Mouse (Mus musculus): Measurements from ENCODE around the gene Cltrn. TPM values are rescaled to one million over a fixed set of nuclear protein-coding genes. Genes with fewer than 3 reads are reported as not detected.

Gene Cltrn
- polyA plus RNA-seq, 1 experiment from 2014 or later, result 8.3 TPM

DNA sequence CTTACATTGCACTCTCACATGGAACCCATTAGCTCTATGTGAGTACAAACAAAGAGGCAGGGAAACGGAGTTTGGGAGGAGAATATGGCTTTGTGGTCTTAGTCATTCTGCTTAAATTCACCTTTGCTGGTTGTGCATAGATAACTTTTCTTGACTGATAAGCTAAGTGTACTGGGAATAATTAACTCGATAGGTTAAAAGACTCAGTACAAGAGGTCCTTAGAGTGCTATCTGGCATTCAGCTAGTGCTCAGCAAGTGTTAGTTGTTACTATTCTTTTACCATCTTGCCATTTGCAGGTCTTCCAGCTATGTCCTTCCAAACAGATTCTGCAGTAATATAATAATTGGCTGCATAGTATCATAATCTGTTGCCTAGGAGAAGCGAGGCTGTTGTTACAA, 22.5 kb downstream of the Cltrn start:
- Histone ChIP-seq H3K4me2 (ENCODE audit: low read depth, low read length) (no peak overlapping the region), H3K36me3 (ENCODE audit: control insufficient read depth, insufficient read depth, low read length) (no peaks in the 10 kb centered on the region), H3K4me1 (ENCODE audit: control insufficient read depth, insufficient read depth, low read length) (no peaks in the 10 kb centered on the region), H3K9ac (ENCODE audit: low read depth, low read length) (no peak overlapping the region), H3K9me3 (ENCODE audit: control insufficient read depth, low read length) (no peaks in the 10 kb centered on the region), H3K27me3 (replicated peaks; ENCODE audit: control insufficient read depth, insufficient read depth, low read length) (0 out of 2 replicates have a peak, but pooled peaks cover 7% of the 10 kb centered on the region), H3K27ac (ENCODE audit: low read length) (no peak overlapping the region), H3K4me3 (ENCODE audit: low read length) (no peak overlapping the region)
- WGBS, result 62% methylated on average over 3 of the region's 3 CpGs
- ATAC-seq, result peak; percentile 54; the same call in 1 of the 2 replicates

GRCm38 (mm10) chrX:164113744-164114143, 25.1 kb downstream of the Cltrn start:
- no peak overlapping the region for H3K4me2 ChIP-seq (ENCODE audit: low read depth, low read length)
- no peak overlapping the region for H3K9ac ChIP-seq (ENCODE audit: low read depth, low read length)
- H3K9me3 ChIP-seq (ENCODE audit: control insufficient read depth, low read length), result no peaks in the 10 kb centered on the region
- peak; percentile 93 for ATAC-seq
- H3K36me3 ChIP-seq (ENCODE audit: control insufficient read depth, insufficient read depth, low read length), result no peaks in the 10 kb centered on the region
- H3K27ac ChIP-seq (ENCODE audit: low read length), result peak overlapping the region; percentile 51
- no peaks in the 10 kb centered on the region for H3K4me1 ChIP-seq (ENCODE audit: control insufficient read depth, insufficient read depth, low read length)
- 0 out of 2 replicates have a peak, but pooled peaks cover 7% of the 10 kb centered on the region for H3K27me3 ChIP-seq (replicated peaks; ENCODE audit: control insufficient read depth, insufficient read depth, low read length)
- H3K4me3 ChIP-seq (ENCODE audit: low read length), result no peak overlapping the region
- WGBS, result 59% methylated on average over 6 of the region's 6 CpGs

DNA sequence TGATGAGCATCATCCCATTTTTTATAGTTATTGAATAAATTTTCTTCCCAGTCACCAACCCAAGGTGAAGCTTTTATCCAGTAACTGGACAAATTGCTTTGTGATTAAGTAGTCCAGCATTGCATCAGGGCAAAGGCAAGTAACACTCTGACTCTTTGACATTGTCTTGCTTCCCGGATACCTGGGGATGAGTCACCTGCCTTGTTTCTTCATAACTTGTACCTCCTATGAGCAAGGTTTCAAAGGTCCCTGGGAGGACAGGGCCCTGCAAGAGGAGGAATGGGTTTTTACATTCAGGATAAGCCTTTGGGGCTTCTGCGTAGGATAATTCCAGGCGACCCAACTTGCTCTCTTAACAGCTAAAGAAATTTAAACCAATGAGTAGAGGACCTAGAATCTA, 35.3 kb downstream of the Cltrn start:
- peak; percentile 73; the same call in 1 of the 2 replicates for ATAC-seq
- no peaks in the 10 kb centered on the region for H3K27me3 ChIP-seq (replicated peaks; ENCODE audit: control insufficient read depth, insufficient read depth, low read length)
- no peaks in the 10 kb centered on the region for H3K36me3 ChIP-seq (ENCODE audit: control insufficient read depth, insufficient read depth, low read length)
- H3K9ac ChIP-seq (ENCODE audit: low read depth, low read length), result no peak overlapping the region
- no peak overlapping the region for H3K27ac ChIP-seq (ENCODE audit: low read length)
- H3K9me3 ChIP-seq (ENCODE audit: control insufficient read depth, low read length), result no peaks in the 10 kb centered on the region
- no peaks in the 10 kb centered on the region for H3K4me1 ChIP-seq (ENCODE audit: control insufficient read depth, insufficient read depth, low read length)
- no peak overlapping the region for H3K4me3 ChIP-seq (ENCODE audit: low read length)
- WGBS, result 76% methylated on average over 3 of the region's 3 CpGs
- H3K4me2 ChIP-seq (ENCODE audit: low read depth, low read length), result no peak overlapping the region

- Histone ChIP-seq H3K4me1 (ENCODE audit: control insufficient read depth, insufficient read depth, low read length) (no peaks in the 10 kb centered on the region), H3K9ac (ENCODE audit: low read depth, low read length) (no peak overlapping the region), H3K9me3 (ENCODE audit: control insufficient read depth, low read length) (no peaks in the 10 kb centered on the region), H3K36me3 (ENCODE audit: control insufficient read depth, insufficient read depth, low read length) (no peaks in the 10 kb centered on the region), H3K27me3 (replicated peaks; ENCODE audit: control insufficient read depth, insufficient read depth, low read length) (no peaks in the 10 kb centered on the region; the same call in 1 of the 2 replicates), H3K27ac (ENCODE audit: low read length) (no peak overlapping the region), H3K4me2 (ENCODE audit: low read depth, low read length) (no peak overlapping the region), H3K4me3 (ENCODE audit: low read length) (no peak overlapping the region)
- ATAC-seq, result no peak
- WGBS, result 84% methylated on average over 3 of the region's 3 CpGs
These were observed 44.9 kb downstream of the Cltrn start for GRCm38 (mm10) chrX:164133531-164133930.

DNA sequence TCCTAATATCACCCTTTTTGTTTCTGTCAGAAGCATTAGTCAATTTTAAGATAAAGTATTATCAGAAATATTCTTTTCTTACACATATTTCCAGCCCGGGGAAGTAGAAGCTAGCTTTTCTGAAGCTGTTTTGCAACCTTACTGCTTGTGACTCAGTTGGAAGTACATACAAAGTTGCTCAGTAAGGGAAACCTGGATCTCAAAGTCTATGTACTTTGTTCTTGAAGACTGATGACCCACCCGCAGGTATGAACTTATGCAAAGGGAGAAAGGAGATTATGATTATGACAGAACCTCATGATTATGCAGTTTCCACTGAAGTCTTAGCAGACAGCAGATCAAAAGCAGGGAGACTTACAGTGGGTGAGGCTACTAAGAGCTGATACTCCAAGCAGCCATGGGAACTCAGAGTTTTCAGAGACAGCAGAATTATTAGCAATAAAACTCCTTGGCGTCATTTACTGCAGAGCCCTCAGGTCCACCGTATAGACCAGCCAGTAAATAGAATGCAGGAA, 46.7 kb downstream of the Cltrn start:
- Histone ChIP-seq H3K4me2 (ENCODE audit: low read depth, low read length) (no peak overlapping the region), H3K9me3 (ENCODE audit: control insufficient read depth, low read length) (no peaks in the 10 kb centered on the region), H3K9ac (ENCODE audit: low read depth, low read length) (no peak overlapping the region), H3K4me3 (ENCODE audit: low read length) (no peak overlapping the region), H3K27me3 (replicated peaks; ENCODE audit: control insufficient read depth, insufficient read depth, low read length) (no peaks in the 10 kb centered on the region; the same call in 1 of the 2 replicates), H3K27ac (ENCODE audit: low read length) (peak overlapping the region; percentile 65), H3K4me1 (ENCODE audit: control insufficient read depth, insufficient read depth, low read length) (no peaks in the 10 kb centered on the region), H3K36me3 (ENCODE audit: control insufficient read depth, insufficient read depth, low read length) (no peaks in the 10 kb centered on the region)
- WGBS, result 67% methylated on average over 4 of the region's 4 CpGs
- peak; percentile 94 for ATAC-seq

- H3K36me3 ChIP-seq (ENCODE audit: control insufficient read depth, insufficient read depth, low read length), result no peaks in the 10 kb centered on the region
- no peaks in the 10 kb centered on the region for H3K9me3 ChIP-seq (ENCODE audit: control insufficient read depth, low read length)
- H3K4me2 ChIP-seq (ENCODE audit: low read depth, low read length), result no peak within 1 kb of the TSS
- no peaks in the 10 kb centered on the region for H3K4me1 ChIP-seq (ENCODE audit: control insufficient read depth, insufficient read depth, low read length)
- H3K9ac ChIP-seq (ENCODE audit: low read depth, low read length), result no peak within 1 kb of the TSS
- no peak within 1 kb of the TSS; the same call in 1 of the 2 replicates for H3K27ac ChIP-seq (ENCODE audit: low read length)
- H3K27me3 ChIP-seq (replicated peaks; ENCODE audit: control insufficient read depth, insufficient read depth, low read length), result no peaks in the 10 kb centered on the region
- H3K4me3 ChIP-seq (ENCODE audit: low read length), result no peak within 1 kb of the TSS
- WGBS, result 83% methylated on average over 2 of the region's 2 CpGs
- ATAC-seq, result no peak
These were observed 50.4 kb downstream of the Cltrn start, which contains the start of gene Ace2 for GRCm38 (mm10) chrX:164139032-164139431. Gene Ace2 (plus strand): TSS chrX:164139332.

DNA sequence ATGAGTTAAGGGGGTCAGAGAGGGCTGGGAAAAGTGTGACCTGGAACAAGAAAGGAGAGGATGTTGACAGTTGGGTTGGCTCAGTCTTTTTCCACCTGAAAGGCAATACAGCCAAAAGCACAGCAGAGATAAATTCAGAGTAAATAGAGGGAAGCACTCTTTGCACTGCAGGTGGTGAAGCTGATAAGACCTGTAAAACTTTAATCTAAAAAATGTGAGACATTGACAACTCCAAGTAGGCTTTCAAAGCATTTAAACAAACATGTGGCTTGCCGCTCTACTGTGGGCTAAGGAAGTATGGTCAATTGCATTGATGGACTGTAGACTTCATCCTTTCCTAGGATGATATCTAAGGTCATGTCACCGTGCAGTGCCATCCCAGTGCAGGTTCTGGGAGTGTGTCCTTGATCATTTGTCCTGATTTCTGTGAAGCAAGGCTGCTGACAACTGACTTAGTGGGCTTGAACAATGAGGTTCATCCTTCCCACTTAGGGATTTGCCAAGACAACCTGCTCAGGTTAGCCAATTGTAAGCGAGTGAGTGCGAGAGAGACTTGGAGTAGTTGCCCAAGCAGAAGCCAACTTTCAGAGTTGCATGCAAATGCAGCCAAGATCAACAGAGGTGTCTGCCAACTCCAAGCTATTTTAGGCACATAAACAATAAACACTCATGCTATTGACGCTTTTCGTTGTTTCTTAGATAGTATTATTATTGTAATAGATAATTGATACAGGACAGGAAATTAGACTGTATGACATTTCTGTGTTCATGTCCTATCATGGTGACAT, 57.0 kb downstream of the Cltrn start:
- Histone ChIP-seq H3K4me2 (ENCODE audit: low read depth, low read length) (no peak overlapping the region), H3K4me1 (ENCODE audit: control insufficient read depth, insufficient read depth, low read length) (no peaks in the 10 kb centered on the region), H3K27me3 (replicated peaks; ENCODE audit: control insufficient read depth, insufficient read depth, low read length) (no peaks in the 10 kb centered on the region), H3K4me3 (ENCODE audit: low read length) (no peak overlapping the region), H3K9me3 (ENCODE audit: control insufficient read depth, low read length) (no peaks in the 10 kb centered on the region), H3K36me3 (ENCODE audit: control insufficient read depth, insufficient read depth, low read length) (no peaks in the 10 kb centered on the region), H3K9ac (ENCODE audit: low read depth, low read length) (no peak overlapping the region), H3K27ac (ENCODE audit: low read length) (no peak overlapping the region; the same call in 1 of the 2 replicates)
- 71% methylated on average over 6 of the region's 6 CpGs for whole genome bisulfite sequencing
- peak; percentile 76 for ATAC-seq

- Histone ChIP-seq H3K4me1 (ENCODE audit: control insufficient read depth, insufficient read depth, low read length) (no peaks in the 10 kb centered on the region), H3K36me3 (ENCODE audit: control insufficient read depth, insufficient read depth, low read length) (no peaks in the 10 kb centered on the region), H3K27me3 (replicated peaks; ENCODE audit: control insufficient read depth, insufficient read depth, low read length) (no peaks in the 10 kb centered on the region), H3K4me2 (ENCODE audit: low read depth, low read length) (no peak overlapping the region), H3K4me3 (ENCODE audit: low read length) (no peak overlapping the region), H3K9ac (ENCODE audit: low read depth, low read length) (no peak overlapping the region), H3K27ac (ENCODE audit: low read length) (0 out of 2 replicates have a peak overlapping the region, but pooled peaks have one; percentile 37), H3K9me3 (ENCODE audit: control insufficient read depth, low read length) (no peaks in the 10 kb centered on the region)
- no peak for ATAC-seq
- WGBS, result 57% methylated on average over 2 of the region's 2 CpGs
These were observed 64.1 kb downstream of the Cltrn start for GRCm38 (mm10) chrX:164152703-164153102.

DNA sequence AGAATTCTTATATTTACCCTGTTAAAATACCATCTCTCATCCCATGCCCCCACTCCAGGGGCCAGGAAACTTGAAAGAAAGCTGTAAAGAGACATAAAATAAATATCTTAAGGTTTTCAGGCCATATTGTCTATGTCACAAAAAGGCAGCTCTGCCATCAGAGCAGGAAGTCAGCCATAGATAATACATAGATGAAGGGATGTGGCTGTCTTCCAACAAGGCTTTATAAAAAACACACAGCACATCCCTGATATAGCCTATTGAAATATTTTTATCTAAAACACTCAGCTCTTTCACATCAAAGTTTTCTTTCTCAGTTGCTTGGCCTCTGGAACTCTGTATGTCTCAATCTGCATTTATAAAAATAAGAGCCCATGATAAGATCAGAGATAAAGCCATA, 65.0 kb downstream of the Cltrn start:
- no peaks in the 10 kb centered on the region for H3K9me3 ChIP-seq (ENCODE audit: control insufficient read depth, low read length)
- H3K4me2 ChIP-seq (ENCODE audit: low read depth, low read length), result no peak overlapping the region
- no peaks in the 10 kb centered on the region for H3K36me3 ChIP-seq (ENCODE audit: control insufficient read depth, insufficient read depth, low read length)
- no peak overlapping the region for H3K4me3 ChIP-seq (ENCODE audit: low read length)
- no peaks in the 10 kb centered on the region for H3K27me3 ChIP-seq (replicated peaks; ENCODE audit: control insufficient read depth, insufficient read depth, low read length)
- H3K27ac ChIP-seq (ENCODE audit: low read length), result no peak overlapping the region
- no peak for ATAC-seq
- no peaks in the 10 kb centered on the region for H3K4me1 ChIP-seq (ENCODE audit: control insufficient read depth, insufficient read depth, low read length)
- H3K9ac ChIP-seq (ENCODE audit: low read depth, low read length), result no peak overlapping the region

Measured in intestine, embryonic 16.5 days (tissue).